Mouse (Mus musculus): ENCODE measurements around the gene Mctp2.

GRCm38 (mm10) chr7:72222532-72222931 is 83.9 kb downstream of the Mctp2 start:
- TF ChIP-seq CTCF (IDR thresholded peaks at IDR 0.05; ENCODE audit: borderline replicate concordance, control insufficient read depth, extremely low read depth, insufficient read depth, low read length, poor library complexity) (no peak), POLR2A (IDR thresholded peaks at IDR 0.05; ENCODE audit: control insufficient read depth, extremely low read depth, insufficient read depth, low read length, poor library complexity) (no peak)
